Mouse (Mus musculus) T-helper 17 cell (primary cell): Measurements from ENCODE around the gene Fndc3a.

Experiments
- in situ Hi-C, 2 experiments: fragments of 300-600 bp; cut with MboI, MseI; formaldehyde crosslinking; loops; 1 replicate in 1 of 2; 2 replicates in 1 of 2; pipeline ENCODE4 v1.15.1; 2025; ENCODE audit warnings: high pct_unique_total_duplicates in 2 of 2

Gene Fndc3a

DNA sequence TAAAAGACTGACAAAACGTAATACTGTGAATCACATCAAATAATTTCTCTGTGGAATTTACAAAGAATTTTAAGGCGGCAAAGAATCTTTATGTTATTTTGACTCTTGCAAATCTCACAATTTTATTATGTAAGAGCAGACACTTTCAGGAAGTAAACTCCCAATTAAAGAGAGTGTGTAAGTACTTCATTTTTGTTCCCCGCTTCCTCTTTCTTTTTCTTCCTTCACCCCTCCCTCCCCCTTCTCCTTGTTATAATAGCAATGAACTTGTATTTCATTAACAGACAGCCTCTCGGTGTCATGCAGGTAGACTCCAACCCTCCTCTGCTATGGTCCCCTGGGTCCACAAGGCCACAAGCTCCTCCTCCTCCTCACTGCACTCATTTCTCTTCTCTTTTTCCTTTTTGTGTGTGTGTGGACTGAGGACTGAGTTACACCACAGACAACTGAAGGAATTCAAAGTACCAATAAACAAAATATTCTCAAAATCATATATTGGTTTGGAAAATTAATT lies 24.9 kb downstream of the Fndc3a start:
- in situ Hi-C loops = loop anchor here in 1 of 2 experiments (25.0 kb wide), 1 partner anchor 302 kb away; no protein-coding TSS in a partner anchor

DNA sequence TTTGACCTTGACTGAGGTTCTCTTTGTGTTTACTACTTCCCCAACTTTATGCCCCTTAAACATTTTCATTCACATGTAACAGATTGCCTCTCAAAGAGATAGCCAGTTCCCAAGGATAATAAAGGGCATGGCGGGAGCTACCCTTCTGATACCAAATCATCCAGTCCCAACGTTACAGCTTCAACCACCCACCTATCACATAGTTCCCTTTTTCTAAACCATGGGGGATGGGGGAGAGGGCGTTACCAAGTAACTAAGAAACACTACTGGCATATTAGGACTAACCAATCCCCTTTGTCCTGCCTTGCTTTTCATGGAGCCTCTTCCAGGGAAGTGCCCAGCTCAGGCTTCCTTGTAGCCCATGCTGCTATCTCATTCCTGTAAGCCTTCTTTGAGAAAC lies 32.6 kb downstream of the Fndc3a start:
- in situ Hi-C loops = loop anchor here in 1 of 2 experiments (10.0 to 25.0 kb wide), 2 partner anchors 310 to 418 kb away; no protein-coding TSS in a partner anchor

DNA sequence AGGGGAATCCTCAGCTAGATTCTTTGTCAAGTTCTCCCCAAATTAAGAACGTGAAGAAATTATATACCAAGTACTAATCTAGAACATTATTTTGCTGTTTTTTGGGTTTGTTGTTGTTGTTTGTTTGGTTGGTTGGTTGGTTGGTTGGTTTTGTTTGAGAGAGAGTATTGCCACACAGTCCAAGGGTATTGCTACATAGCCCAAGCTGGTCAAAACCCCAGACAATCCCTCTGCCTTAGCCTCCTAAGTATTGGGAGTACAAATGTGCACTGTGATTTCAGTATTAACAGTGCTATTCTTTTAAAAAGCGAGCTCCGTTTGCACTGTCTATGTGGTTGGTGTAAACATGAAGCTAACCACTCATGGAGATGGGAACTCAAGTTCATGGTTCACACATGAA lies 37.9 kb downstream of the Fndc3a start:
- in situ Hi-C loops = loop anchor here in 1 of 2 experiments (10.0 kb wide), 1 partner anchor 423 kb away; no protein-coding TSS in a partner anchor

DNA sequence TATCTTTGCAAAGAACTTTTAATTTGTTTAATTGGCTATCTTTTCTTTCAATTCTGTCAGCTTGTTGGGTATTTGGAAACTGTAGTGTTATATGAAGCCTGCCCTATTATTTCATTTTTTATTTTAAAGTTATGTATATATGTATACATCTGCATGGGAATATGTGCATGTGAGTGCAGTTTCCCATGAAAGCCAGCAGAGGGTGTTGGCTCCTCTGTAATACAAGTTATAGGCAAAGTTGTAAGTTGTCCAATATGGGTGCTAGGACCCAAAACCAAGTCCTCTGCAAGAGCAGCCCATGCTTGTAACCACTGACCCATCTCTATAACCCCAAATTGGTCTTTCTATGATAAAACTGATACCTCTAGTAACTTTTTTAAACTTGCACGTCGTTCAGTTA lies 38.8 kb downstream of the Fndc3a start:
- in situ Hi-C loops = loop anchor here in 1 of 2 experiments (10.0 kb wide), 1 partner anchor 424 kb away; no protein-coding TSS in a partner anchor

DNA sequence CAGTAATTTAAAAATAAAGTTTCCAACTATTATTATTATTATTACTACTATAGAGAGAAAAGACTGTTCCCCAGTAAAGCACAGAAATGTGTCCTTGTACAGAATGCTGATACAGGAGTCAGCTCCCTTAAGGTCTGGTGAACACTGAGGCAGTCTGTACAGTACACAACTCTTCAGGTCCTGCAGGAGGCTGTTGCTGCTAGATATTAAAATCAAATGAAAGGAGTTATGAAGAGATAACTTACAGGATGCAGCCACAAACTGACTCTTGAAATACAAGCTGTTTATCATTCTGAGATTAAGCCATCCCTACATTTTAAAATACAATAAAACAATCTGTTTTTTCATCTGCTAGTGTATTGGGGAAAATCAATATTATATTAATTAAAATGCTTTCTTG lies 60.5 kb downstream of the Fndc3a start:
- in situ Hi-C loops = no loop called here

DNA sequence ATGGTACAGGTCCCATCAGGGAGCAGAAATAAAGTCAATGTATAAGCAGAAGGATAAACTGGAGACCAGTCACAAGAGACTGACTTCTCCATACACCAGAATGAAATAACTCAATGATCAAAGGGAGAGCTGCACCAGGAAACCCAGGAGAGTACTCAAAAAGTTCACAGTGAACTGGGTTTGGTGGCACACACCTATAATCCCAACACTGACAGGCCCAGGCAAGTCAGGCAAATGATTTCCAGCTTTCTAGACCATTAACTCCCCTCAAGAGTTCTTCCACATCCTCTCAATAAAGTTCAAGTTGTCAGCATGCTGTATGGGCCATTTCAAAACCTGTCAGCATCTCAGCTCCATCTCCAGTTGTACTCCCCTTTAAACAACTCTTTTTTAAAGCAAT lies 64.3 kb downstream of the Fndc3a start:
- in situ Hi-C loops = no loop called here

DNA sequence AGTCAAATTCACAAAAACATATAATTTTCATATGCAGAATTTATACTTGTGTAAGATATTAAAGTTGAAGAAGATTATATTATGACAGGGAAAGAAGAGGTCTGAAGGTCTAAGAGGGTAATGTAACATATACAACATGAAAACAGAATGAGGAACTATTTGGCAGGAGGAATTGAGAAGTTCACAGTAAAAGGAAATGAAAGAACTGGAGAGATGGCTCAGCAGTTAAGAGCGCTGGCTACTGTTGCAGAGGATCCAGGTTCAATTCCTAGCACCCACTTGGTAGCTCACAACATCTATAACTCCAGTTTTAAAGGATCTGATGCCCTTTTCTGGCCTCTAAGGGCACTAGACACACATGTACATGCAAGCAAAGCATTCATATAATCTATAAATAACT lies 65.2 kb downstream of the Fndc3a start:
- in situ Hi-C loops = no loop called here

DNA sequence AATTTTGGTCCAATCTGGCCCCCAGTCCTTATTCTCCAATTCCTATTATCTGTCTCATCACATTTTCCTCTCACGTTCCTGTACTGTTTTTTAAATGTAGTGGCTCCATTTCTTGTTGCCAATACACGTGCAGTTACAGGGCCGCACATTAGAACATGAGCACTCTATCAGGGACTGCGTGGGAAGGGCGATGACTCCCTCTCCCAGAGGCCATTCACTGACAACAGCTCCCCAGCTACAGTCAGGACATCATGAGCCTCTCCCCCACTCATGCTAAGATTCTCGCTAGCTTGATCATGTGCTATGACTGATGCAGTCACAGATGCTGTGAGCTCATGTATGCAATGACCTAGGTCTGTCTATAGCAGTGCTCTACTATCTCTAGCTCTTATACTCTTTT lies 71.3 kb downstream of the Fndc3a start:
- in situ Hi-C loops = no loop called here

DNA sequence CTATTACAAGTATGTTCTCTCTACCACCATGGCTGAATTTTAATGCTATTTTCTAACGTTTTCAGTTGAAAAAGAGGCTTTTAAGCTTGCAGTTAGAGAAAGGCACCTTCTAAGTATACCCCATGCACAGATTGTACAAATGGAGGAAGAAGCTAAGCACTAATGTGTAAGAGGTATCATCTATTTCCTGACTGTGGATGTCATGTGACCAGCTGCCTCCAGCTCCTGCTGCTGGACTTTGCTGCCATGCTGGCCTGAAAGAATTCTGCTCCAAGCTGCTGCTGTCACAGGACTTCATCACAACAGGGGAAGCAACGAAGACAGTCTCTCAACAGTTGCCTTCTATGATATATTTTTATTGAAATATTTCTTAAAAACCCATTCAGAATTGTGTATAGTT lies 76.2 kb downstream of the Fndc3a start:
- in situ Hi-C loops = no loop called here

DNA sequence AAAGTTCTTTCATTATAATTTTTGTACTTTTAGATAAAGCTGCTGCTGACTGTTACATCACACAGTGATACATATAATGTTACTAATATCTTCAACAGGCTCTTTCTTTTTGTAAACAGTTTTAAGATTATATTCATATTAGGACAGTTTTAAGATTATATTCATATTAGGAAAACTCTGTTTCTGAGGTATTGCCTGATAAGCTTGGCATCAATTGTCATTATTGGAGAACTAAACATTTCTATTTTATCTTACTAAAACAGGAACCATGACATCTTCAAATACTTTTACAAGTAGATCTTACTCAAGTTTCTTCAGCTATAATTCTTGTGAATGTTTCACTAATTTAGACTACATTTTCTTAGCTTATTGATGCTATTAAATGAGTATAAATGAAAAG lies 84.4 kb downstream of the Fndc3a start:
- in situ Hi-C loops = no loop called here

DNA sequence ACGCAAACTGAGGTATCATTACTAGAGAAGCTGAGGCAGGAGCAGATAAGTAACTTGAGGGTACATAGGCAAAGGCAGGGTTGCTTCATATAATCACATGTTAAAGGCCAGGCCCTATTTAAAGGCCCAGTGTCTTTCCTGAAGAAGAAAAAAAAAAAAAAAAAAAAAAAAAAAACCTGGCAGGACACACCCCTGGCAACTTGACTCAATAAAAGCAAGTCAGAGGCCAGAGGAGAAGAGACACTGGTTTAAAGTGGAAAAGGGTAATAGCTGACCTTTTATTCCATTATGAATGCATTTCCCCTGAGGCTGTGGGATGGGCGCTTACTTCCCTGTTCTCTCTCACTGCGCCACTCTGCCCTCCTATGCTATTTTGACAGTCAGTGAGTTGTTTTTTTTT lies 105.7 kb downstream of the Fndc3a start:
- in situ Hi-C loops = no loop called here

DNA sequence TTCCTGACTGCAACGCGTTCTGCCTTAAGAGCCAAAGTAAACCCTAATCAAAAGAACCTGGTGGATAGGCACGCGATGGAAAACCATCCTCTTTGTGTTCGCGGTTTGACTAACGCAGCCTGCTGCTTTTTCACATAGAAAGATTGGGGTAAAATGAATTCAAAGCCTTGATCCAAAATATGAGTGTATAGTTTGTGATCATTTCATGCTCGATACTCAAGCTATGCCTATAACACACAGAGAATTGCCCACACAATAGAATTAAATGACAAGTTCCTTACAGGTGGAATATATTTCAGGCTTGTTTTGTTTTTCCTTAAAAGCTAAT lies 106.6 kb downstream of the Fndc3a start:
- in situ Hi-C loops = no loop called here

DNA sequence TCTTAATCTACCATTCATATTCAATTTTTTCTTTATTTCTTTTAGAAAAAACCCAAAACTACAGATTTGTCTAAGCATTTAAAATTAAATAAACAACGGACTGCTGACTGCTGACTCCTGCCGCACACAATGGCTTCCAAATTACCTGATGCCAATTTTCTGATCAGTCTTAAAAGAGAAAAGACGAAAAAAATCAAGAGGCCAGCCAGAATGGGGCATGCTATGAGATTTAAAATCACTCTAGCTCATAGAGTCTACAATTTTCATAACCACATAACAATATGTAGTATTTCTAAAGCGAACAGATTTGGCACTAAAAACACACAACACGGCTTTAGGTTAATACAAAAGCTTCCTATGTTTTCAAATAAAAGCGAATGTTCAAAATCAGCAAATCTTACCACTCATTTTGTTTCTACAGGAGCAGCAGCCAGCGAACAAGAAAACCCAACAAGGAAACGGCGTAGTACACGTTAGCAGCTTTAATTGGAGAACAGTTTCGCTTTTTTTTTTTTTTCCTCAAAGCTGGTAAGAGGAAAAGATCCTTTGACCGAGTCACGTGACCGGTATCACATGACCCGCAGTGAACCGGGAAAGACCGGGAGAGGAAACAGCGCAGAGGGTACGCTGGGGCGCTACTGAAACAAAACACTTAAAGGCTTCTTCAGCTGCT lies 107.1 kb downstream of the Fndc3a start:
- in situ Hi-C loops = no loop called here

DNA sequence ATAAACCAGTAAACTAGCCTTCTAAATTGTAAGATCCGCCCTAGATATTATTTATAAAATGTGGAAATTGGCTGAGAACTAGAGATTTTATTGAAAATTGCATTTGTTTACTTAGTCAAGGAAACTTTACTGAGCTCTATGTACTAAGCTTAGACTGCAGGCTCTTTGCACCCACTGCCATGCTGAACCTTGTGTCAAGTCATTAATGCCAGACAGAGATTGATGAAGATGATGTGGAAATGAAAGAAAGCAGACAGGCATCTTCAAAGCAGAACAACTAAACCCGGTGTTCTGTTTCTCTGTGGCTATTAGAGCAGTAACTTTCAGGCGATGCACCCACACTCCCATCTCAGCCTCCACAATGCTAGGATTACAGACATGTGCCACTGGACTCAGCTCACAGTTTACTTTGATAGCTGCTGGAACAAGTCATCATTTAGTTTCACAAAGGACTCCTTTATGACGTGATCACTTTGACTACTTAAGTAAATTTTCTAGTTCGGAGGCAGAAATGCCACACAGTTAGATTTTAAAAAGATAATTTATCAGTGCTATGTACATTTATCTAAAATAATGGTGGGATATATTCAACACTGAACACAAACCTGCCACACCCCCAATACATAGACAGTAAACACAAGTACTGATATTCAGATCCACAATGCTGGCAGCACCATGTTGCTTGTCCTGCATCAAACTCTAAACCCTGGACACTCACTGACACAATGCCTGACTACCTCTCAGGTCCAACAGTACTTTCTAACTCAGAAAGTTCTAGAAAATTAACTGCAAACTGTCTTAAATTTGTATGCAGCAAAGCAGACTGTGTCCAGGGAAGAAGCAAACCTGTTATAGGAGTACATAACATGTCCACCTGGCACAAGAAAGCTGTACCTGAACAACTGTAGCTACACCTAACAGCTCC lies 108.2 kb downstream of the Fndc3a start:
- in situ Hi-C loops = no loop called here

DNA sequence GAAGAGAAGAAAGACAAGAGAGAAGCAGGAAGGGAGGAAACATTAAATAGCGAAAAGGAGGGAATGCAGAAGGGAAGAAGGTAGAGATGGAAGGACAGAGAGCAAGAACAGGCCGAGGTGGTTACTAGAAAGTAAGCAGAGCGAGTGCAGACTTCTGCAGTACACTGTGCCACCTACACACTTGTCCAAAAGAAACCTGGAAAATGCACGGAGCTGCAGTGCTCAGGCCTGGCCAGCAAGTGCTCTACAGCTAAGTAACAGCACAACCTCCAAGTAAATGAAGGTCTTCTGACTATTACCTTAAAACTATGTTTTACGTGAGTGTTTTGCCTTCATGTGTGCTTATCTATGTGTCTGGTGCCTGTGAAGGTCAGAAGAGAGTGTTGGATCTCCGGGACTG lies 109.4 kb downstream of the Fndc3a start:
- in situ Hi-C loops = no loop called here

DNA sequence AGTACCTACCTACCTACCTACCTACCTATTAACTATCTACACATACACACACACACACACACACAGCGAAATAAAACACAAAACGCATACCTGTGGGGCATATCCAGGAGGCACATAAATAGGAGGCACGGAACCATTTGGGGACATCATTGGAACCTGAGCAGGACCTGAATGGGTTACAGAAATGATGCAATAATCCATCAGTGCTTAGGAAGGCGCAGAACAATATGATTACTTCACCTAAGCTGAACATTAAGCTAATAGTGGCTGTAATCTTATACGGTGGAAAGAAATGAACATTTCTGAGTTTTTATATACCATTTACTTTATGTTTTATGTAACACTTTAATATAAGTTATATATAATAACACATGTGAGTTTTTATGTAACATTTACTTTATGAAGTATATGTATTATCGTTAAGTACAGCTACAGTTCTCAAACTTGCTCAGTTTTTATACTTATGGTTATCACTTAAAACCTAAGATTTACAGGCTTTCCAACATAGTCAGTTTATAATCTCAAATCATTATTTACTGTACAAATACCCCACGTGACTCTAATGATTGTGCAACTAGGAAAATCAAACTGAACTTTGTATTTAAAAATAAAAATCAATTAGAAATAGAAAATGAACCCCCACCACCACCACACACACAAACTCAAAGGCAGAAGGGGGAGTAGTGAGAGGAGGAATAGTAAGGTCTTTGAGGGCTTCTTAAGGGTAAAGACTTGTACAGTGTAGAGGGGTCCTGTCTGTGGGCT lies 110.6 kb downstream of the Fndc3a start:
- in situ Hi-C loops = no loop called here

DNA sequence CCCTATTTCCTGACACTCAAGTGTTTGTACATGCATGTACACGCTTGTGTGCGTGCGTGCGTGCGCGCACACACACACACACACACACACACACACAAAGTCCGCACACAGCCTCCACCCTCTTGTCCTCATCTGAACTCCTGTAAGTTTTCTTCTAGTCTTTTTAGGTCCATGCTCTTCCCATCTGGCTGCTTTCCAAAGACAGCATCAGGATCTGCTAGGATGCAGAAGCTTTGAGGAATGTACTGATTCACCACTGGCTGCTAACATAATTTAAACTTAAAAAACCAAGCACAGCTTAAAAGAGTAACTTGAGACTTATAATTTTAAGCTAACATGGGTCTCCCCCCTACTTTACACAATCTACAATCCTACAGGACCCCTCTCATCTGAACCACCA lies 115.6 kb downstream of the Fndc3a start:
- in situ Hi-C loops = no loop called here

DNA sequence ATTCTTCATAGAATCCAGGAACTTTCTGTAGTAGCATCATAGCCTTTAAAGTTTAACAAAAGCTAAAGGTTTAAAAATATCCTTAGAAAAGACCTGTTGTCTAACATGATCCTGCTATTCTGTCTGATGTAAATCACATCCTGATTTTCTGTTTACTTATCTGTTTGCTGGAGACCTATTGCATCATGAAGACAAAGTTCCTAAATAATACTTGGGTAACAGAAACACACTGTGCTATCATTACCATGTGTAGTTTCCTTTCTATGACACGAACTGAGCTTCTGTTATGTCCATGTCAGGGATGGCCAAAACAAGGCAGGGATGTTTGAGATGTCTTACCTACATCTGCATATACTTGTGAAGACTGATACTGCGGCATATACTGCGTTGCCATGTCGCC lies 120.4 kb downstream of the Fndc3a start:
- in situ Hi-C loops = no loop called here

DNA sequence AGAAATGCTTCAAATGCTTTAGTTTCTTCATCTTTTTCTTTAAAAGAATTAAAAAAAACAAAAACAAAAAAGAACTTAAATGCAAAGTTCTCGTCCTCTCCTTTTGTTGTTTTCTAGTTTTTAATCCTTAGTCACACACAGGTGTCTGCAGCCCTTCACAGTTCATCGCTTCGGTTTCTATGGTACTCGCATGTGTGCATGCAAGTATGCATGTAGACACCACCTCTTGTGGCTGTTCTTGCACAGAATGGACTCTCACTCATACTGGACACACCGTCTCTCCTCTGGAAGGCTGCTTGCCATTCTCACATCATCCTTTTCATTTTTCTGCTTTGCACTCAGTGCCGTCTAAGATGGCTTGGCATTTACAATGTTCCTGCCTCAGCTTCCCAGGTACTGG lies 126.8 kb downstream of the Fndc3a start:
- in situ Hi-C loops = no loop called here

DNA sequence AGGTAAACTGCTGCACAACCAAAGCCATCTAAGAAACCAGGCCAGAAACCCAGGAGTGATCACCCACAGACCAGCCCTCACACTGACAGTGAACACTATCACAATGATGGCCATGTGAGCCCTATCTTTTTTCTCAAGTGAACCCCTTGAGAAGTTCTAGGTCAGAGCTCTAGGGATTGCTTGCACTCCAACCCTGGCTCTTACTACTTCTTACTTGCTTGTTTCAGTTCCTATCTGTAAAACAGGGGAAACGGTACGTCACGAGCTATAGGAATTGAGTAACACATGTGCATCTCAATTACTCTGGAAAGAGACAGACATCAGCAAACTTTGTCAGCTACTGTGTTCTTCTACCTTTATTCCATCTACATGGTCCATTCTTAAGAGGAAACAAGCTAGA lies 128.8 kb downstream of the Fndc3a start:
- in situ Hi-C loops = no loop called here

DNA sequence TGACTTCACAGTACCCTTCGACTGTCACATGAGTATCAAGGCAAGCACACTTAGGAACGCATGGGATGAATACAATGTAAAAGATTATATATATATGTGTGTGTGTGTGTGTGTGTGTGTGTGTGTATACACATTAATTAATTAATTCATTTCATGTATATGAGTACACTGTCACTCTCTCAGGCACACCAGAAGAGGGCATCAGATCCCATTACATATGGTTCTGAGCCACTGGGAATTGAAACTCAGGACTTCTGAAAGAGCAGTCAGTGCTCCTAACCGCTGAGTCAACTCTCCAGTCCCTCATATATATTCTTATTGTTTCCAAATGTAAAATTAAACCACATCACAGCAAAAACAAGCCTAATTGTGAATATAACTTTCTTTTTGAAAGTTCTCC lies 133.5 kb downstream of the Fndc3a start:
- in situ Hi-C loops = no loop called here

DNA sequence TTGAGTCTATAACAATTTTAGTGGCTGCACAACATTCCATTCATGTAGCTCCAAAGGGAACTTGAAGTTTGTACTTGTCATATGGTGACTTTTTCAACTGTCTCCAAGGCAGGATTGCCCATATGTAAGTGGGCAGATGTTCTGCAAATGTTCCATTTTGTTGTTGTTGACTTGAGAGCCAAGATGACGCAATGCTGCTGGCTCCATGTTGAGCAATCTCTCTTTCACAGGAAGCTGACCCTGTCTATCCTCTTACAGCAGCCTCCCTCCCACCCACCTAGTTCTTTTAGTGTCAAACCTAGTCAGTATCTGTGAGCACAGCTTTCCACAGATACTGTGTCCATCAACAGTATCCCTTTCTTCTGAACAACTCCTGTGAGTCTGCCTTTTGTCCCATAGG lies 145.9 kb downstream of the Fndc3a start:
- in situ Hi-C loops = no loop called here
